In genomic region chr3:51327817-51328216, GRCm38 (mm10) we compare ENCODE assay signal across 15 mouse cellular contexts. TPM values are rescaled to one million over a fixed set of nuclear protein-coding genes. Genes with fewer than 3 reads are reported as not detected.
DNase-seq lines count a peak whose midpoint lies in the region; ATAC-seq lines count a peak whose summit lies in the region.
"Had no signal": no experiment of that assay in that cellular context is flagged by ENCODE, and none has a peak within 500 bp of the region (broad histone marks: within the 10 kb centered on the region; RNA-seq: fewer than 3 reads in every experiment).

No protein-coding gene starts in this region.

- peaks cover 16% of the 10 kb centered on the region for H3K36me3 ChIP-seq in hindbrain, embryonic 13.5 days
- H3K36me3 ChIP-seq in hindbrain, embryonic 11.5 days (ENCODE audit: control insufficient read depth, insufficient read depth, low read length): no peaks in the 10 kb centered on the region
- H3K36me3 ChIP-seq in megakaryocyte, embryonic 14.5 days (replicated peaks; ENCODE audit: low read length): peaks cover 69% of the 10 kb centered on the region

- ATAC-seq in hindbrain, embryonic 13.5 days (ENCODE audit: low FRiP score): no peak
- no peak for ATAC-seq in hindbrain, embryonic 11.5 days (ENCODE audit: low FRiP score)
- ATAC-seq: hindbrain, postnatal 0 days had no signal

- no peak overlapping the region for H3K4me2 ChIP-seq in hindbrain, embryonic 13.5 days
- no peak overlapping the region for H3K4me2 ChIP-seq in hindbrain, embryonic 11.5 days (replicated peaks; ENCODE audit: low read depth, low read length)
- H3K4me2 ChIP-seq: heart, embryonic 15.5 days; limb, embryonic 12.5 days; lung, embryonic 15.5 days had no signal

- H3K4me1 ChIP-seq in hindbrain, embryonic 13.5 days (replicated peaks): 0 out of 2 replicates have a peak, but pooled peaks cover under 1% of the 10 kb centered on the region
- H3K4me1 ChIP-seq in hindbrain, embryonic 11.5 days (replicated peaks; ENCODE audit: control insufficient read depth, insufficient read depth, low read length): no peaks in the 10 kb centered on the region
- peaks cover 56% of the 10 kb centered on the region for H3K4me1 ChIP-seq in megakaryocyte, embryonic 14.5 days

- H3K4me3 ChIP-seq in hindbrain, embryonic 13.5 days: no peak overlapping the region
- H3K4me3 ChIP-seq in hindbrain, embryonic 11.5 days (ENCODE audit: low read depth, low read length): no peak overlapping the region
- H3K4me3 ChIP-seq in megakaryocyte, embryonic 14.5 days (replicated peaks): peak overlapping the region; percentile 72
- H3K4me3 ChIP-seq: erythroblast, embryonic 14.5 days; heart, embryonic 15.5 days; limb, embryonic 12.5 days; lung, embryonic 15.5 days had no signal

- WGBS in hindbrain, embryonic 13.5 days: 74% methylated on average over 5 of the region's 5 CpGs
- 86% methylated on average over 5 of the region's 5 CpGs for WGBS in hindbrain, embryonic 11.5 days

- peak overlapping the region; percentile 23; the same call in 1 of the 2 replicates for H3K27ac ChIP-seq in hindbrain, embryonic 13.5 days
- no peak overlapping the region for H3K27ac ChIP-seq in hindbrain, embryonic 11.5 days (ENCODE audit: low read depth, low read length)
- H3K27ac ChIP-seq: hindbrain, postnatal 0 days; limb, embryonic 12.5 days had no signal

- no peak for DNase-seq in hindbrain, embryonic 11.5 days (ENCODE audit: low spot score)
- peak; percentile 22 for DNase-seq in ovary, postnatal 36 days (ENCODE audit: low spot score)
- DNase-seq in ovary, postnatal 14 days (ENCODE audit: low spot score): no peak
- peak; percentile 37 for DNase-seq in fibroblast of lung, adult 2 months (ENCODE audit: low read depth)
- DNase-seq in embryo, embryonic 10 days (ENCODE audit: low spot score): no peak
- DNase-seq: cerebellum, postnatal 36 days; spleen, adult 18-20 months; thymus, adult 18-20 months had no signal

- no peaks in the 10 kb centered on the region for H3K9me3 ChIP-seq in hindbrain, embryonic 13.5 days
- no peaks in the 10 kb centered on the region for H3K9me3 ChIP-seq in hindbrain, embryonic 11.5 days (ENCODE audit: control insufficient read depth, low read length)
- H3K9me3 ChIP-seq in megakaryocyte, embryonic 14.5 days: 0 out of 2 replicates have a peak, but pooled peaks cover 2% of the 10 kb centered on the region
- H3K9me3 ChIP-seq: limb, embryonic 12.5 days; lung, embryonic 15.5 days had no signal

- H3K9ac ChIP-seq in hindbrain, embryonic 13.5 days: no peak overlapping the region
- H3K9ac ChIP-seq in hindbrain, embryonic 11.5 days (ENCODE audit: low read depth, low read length): no peak overlapping the region
- H3K9ac ChIP-seq: heart, embryonic 15.5 days; limb, embryonic 12.5 days; lung, embryonic 15.5 days had no signal

- no peaks in the 10 kb centered on the region for H3K27me3 ChIP-seq in hindbrain, embryonic 13.5 days
- no peaks in the 10 kb centered on the region for H3K27me3 ChIP-seq in hindbrain, embryonic 11.5 days (ENCODE audit: control insufficient read depth, insufficient read depth, low read length)
- no peaks in the 10 kb centered on the region for H3K27me3 ChIP-seq in megakaryocyte, embryonic 14.5 days (replicated peaks)
- H3K27me3 ChIP-seq: heart, embryonic 15.5 days; limb, embryonic 12.5 days; lung, embryonic 15.5 days had no signal

RNA-seq across cellular contexts. Expression of gene Elf2, which starts 12.6 kb away (rescaled TPM):
- 47.1 TPM in 2 replicates for polyA plus RNA-seq in hindbrain, embryonic 13.5 days (2015; fragmentation: Nextera tagmentation; extraction: Ambion mirVana)
- polyA plus RNA-seq in hindbrain, embryonic 11.5 days (2014; fragmentation: Nextera tagmentation; extraction: Ambion mirVana): 45.4 and 48.7 TPM in 2 replicates
- polyA plus RNA-seq in megakaryocyte, embryonic 14.5 days (2012; ENCODE audit: insufficient read depth, low replicate concordance): 1.5 and 8.7 TPM in 2 replicates

Comparison
In these comparisons a context has a peak if more than half of its experiments do, and no peak if none do; other contexts are left out.
1. DNase-seq: peak in ovary, postnatal 36 days (single experiment) and fibroblast of lung, adult 2 months (single experiment); none in hindbrain, embryonic 11.5 days (single experiment), ovary, postnatal 14 days (single experiment) and embryo, embryonic 10 days (single experiment).